Mouse (Mus musculus) thymus, postnatal 0 days (tissue): ENCODE data around the gene Atrnl1. TPM values are rescaled to one million over a fixed set of nuclear protein-coding genes. Genes with fewer than 3 reads are reported as not detected.

Source experiments
- DNase-seq: peaks from one replicate; pipeline ENCODE4 v3.0.0-alpha.2; 2015; ENCODE audit warnings: low spot score
- polyA plus RNA-seq: library from polyadenylated mRNA; unstranded; fragments of >200 nt; fragmentation: Nextera tagmentation; extraction: Ambion mirVana; gene quantifications from 2 replicates; pipeline ENCODE4 v1.2.1, GENCODE M21; 2015

Gene Atrnl1
- polyA plus RNA-seq, 1 experiment from 2014 or later = 3.0 TPM

- no peak for DNase-seq
Observed at GRCm38 (mm10) chr19:58113092-58113731, 502.4 kb downstream of the Atrnl1 start.

GRCm38 (mm10) chr19:58117595-58117994 is 506.8 kb downstream of the Atrnl1 start:
- no peak for DNase-seq

- peak; percentile 31 for DNase-seq
Observed at GRCm38 (mm10) chr19:58118141-58118835, 507.5 kb downstream of the Atrnl1 start.

- no peak for DNase-seq
Observed at GRCm38 (mm10) chr19:58118864-58119263, 508.0 kb downstream of the Atrnl1 start.

- DNase-seq = peak; percentile 10
Observed at GRCm38 (mm10) chr19:58119681-58120173, 508.9 kb downstream of the Atrnl1 start.

- no peak for DNase-seq
Observed at GRCm38 (mm10) chr19:58120661-58121060, 509.8 kb downstream of the Atrnl1 start.

- DNase-seq = no peak
Observed at GRCm38 (mm10) chr19:58121628-58122027, 510.8 kb downstream of the Atrnl1 start.

- DNase-seq = no peak
Observed at GRCm38 (mm10) chr19:58123620-58124019, 512.8 kb downstream of the Atrnl1 start.

- no peak for DNase-seq
Observed at GRCm38 (mm10) chr19:58124566-58124965, 513.7 kb downstream of the Atrnl1 start.

GRCm38 (mm10) chr19:58125010-58125409 is 514.2 kb downstream of the Atrnl1 start:
- no peak for DNase-seq

- no peak for DNase-seq
Observed at GRCm38 (mm10) chr19:58131896-58132295, 521.1 kb downstream of the Atrnl1 start.

GRCm38 (mm10) chr19:58140191-58140784 is 529.5 kb downstream of the Atrnl1 start:
- DNase-seq = no peak

- peak; percentile 85 for DNase-seq
Observed at GRCm38 (mm10) chr19:58143853-58144454, 533.1 kb downstream of the Atrnl1 start.

GRCm38 (mm10) chr19:58145521-58145920 is 534.7 kb downstream of the Atrnl1 start:
- DNase-seq = no peak

- no peak for DNase-seq
Observed at GRCm38 (mm10) chr19:58151257-58151656, 540.4 kb downstream of the Atrnl1 start.

- DNase-seq = no peak
Observed at GRCm38 (mm10) chr19:58161569-58161968, 550.7 kb downstream of the Atrnl1 start.

GRCm38 (mm10) chr19:58164896-58165634 is 554.2 kb downstream of the Atrnl1 start:
- no peak for DNase-seq

- no peak for DNase-seq
Observed at GRCm38 (mm10) chr19:58165635-58166015, 554.8 kb downstream of the Atrnl1 start.

GRCm38 (mm10) chr19:58166147-58166546 is 555.3 kb downstream of the Atrnl1 start:
- no peak for DNase-seq

- no peak for DNase-seq
Observed at GRCm38 (mm10) chr19:58178410-58178809, 567.6 kb downstream of the Atrnl1 start.

GRCm38 (mm10) chr19:58180773-58181172 is 569.9 kb downstream of the Atrnl1 start:
- peak; percentile 30 for DNase-seq
